Mouse (Mus musculus) urinary bladder, postnatal 14 days (tissue): ENCODE data around the gene Timp4.

Source experiments
- DNase-seq: peaks from one replicate; pipeline ENCODE4 v3.0.0; 2021; ENCODE audit warnings: low spot score

Gene Timp4

GRCm38 (mm10) chr6:115252099-115252873 is at the start of gene Timp4:
Timp4 (minus strand) TSS chr6:115252205.
- no peak for DNase-seq

GRCm38 (mm10) chr6:115293877-115294276 is 41.9 kb upstream of the Timp4 start:
- DNase-seq, result no peak

- DNase-seq, result no peak
Observed at GRCm38 (mm10) chr6:115292621-115293020, 40.6 kb upstream of the Timp4 start.

GRCm38 (mm10) chr6:115291823-115292222 is 39.8 kb upstream of the Timp4 start:
- no peak for DNase-seq

GRCm38 (mm10) chr6:115291068-115291467 is 39.1 kb upstream of the Timp4 start:
- DNase-seq, result no peak

- DNase-seq, result no peak
Observed at GRCm38 (mm10) chr6:115290561-115290960, 38.6 kb upstream of the Timp4 start.

- no peak for DNase-seq
Observed at GRCm38 (mm10) chr6:115288223-115288622, 36.2 kb upstream of the Timp4 start.

- no peak for DNase-seq
Observed at GRCm38 (mm10) chr6:115286441-115286840, 34.4 kb upstream of the Timp4 start.

GRCm38 (mm10) chr6:115284153-115284552 is 32.1 kb upstream of the Timp4 start:
- DNase-seq, result no peak

- DNase-seq, result no peak
Observed at GRCm38 (mm10) chr6:115279639-115280038, 27.6 kb upstream of the Timp4 start.

- DNase-seq, result no peak
Observed at GRCm38 (mm10) chr6:115278086-115278485, 26.1 kb upstream of the Timp4 start.

GRCm38 (mm10) chr6:115275116-115275815 is 23.3 kb upstream of the Timp4 start:
- no peak for DNase-seq

GRCm38 (mm10) chr6:115274705-115275104 is 22.7 kb upstream of the Timp4 start:
- DNase-seq, result no peak

GRCm38 (mm10) chr6:115273346-115273745 is 21.3 kb upstream of the Timp4 start:
- no peak for DNase-seq

GRCm38 (mm10) chr6:115271866-115272271 is 19.9 kb upstream of the Timp4 start:
- DNase-seq, result peak; percentile 64

GRCm38 (mm10) chr6:115271326-115271725 is 19.3 kb upstream of the Timp4 start:
- DNase-seq, result no peak

GRCm38 (mm10) chr6:115270085-115270484 is 18.1 kb upstream of the Timp4 start:
- DNase-seq, result no peak

GRCm38 (mm10) chr6:115269561-115269960 is 17.6 kb upstream of the Timp4 start:
- DNase-seq, result no peak

GRCm38 (mm10) chr6:115268551-115269385 is 16.8 kb upstream of the Timp4 start:
- DNase-seq, result no peak

- DNase-seq, result peak; percentile 79
Observed at GRCm38 (mm10) chr6:115267916-115268315, 15.9 kb upstream of the Timp4 start.

GRCm38 (mm10) chr6:115266791-115267190 is 14.8 kb upstream of the Timp4 start:
- no peak for DNase-seq

- DNase-seq, result no peak
Observed at GRCm38 (mm10) chr6:115260507-115260906, 8.5 kb upstream of the Timp4 start.

- DNase-seq, result no peak
Observed at GRCm38 (mm10) chr6:115255171-115255570, 3.2 kb upstream of the Timp4 start.
